Mouse (Mus musculus) liver, embryonic 15.5 days (tissue): ENCODE results near the gene Uba52. TPM values are rescaled to one million over a fixed set of nuclear protein-coding genes. Genes with fewer than 3 reads are reported as not detected.

Source experiments
- ATAC-seq: fragments of 200-750 bp; cut with Nextera tagmentation; 2 replicates; pipeline ENCODE4 v1.8.0; 2017; ENCODE audit warnings: moderate number of reproducible peaks, mild to moderate bottlenecking, moderate library complexity; ENCODE audit not compliant: insufficient read depth
- H3K27ac ChIP-seq: fragments of 300-500 bp; sonication (generic); replicated peaks from 2 replicates; pipeline ENCODE4 v1.5.1; 2015; ENCODE audit warnings: mild to moderate bottlenecking, inconsistent platforms
- H3K27me3 ChIP-seq: fragments of 300-500 bp; sonication (generic); 2 replicates; pipeline ENCODE4 v1.6.1; 2015; ENCODE audit warnings: mild to moderate bottlenecking, inconsistent platforms
- H3K36me3 ChIP-seq: fragments of 300-500 bp; sonication (generic); replicated peaks from 2 replicates; pipeline ENCODE4 v1.6.1; 2015; ENCODE audit warnings: moderate library complexity, mild to moderate bottlenecking, inconsistent platforms
- H3K4me1 ChIP-seq: fragments of 300-500 bp; sonication (generic); replicated peaks from 2 replicates; pipeline ENCODE4 v1.6.1; 2015; ENCODE audit warnings: inconsistent platforms
- H3K4me2 ChIP-seq: fragments of 300-500 bp; sonication (generic); 2 replicates; pipeline ENCODE4 v1.6.1; 2015; ENCODE audit warnings: moderate library complexity, mild to moderate bottlenecking, inconsistent platforms
- H3K4me3 ChIP-seq: fragments of 300-500 bp; sonication (generic); replicated peaks from 2 replicates; pipeline ENCODE4 v1.5.1; 2015; ENCODE audit warnings: mild to moderate bottlenecking, inconsistent platforms
- H3K9ac ChIP-seq: fragments of 300-500 bp; sonication (generic); 2 replicates; pipeline ENCODE4 v1.6.1; 2015; ENCODE audit warnings: moderate library complexity, mild to moderate bottlenecking, inconsistent platforms
- H3K9me3 ChIP-seq: fragments of 300-500 bp; sonication (generic); replicated peaks from 2 replicates; pipeline ENCODE4 v1.6.1; 2016; ENCODE audit warnings: inconsistent platforms
- WGBS: fragments of 180-500 bp; shearing (Covaris S2); methylation state at CpG from one replicate; pipeline ENCODE4 v1.1.7; 2015; ENCODE audit warnings: mixed read lengths; ENCODE audit not compliant: insufficient replicate concordance; 5-methylcytosine and 5-hydroxymethylcytosine counted together
- polyA plus RNA-seq: library from polyadenylated mRNA; unstranded; fragments of >200 nt; fragmentation: Nextera tagmentation; extraction: Ambion mirVana; gene quantifications from 2 replicates; pipeline ENCODE4 v1.2.1, GENCODE M21; 2015

The Uba52 gene
- polyA plus RNA-seq: 466 and 562 TPM in 2 replicates

DNA sequence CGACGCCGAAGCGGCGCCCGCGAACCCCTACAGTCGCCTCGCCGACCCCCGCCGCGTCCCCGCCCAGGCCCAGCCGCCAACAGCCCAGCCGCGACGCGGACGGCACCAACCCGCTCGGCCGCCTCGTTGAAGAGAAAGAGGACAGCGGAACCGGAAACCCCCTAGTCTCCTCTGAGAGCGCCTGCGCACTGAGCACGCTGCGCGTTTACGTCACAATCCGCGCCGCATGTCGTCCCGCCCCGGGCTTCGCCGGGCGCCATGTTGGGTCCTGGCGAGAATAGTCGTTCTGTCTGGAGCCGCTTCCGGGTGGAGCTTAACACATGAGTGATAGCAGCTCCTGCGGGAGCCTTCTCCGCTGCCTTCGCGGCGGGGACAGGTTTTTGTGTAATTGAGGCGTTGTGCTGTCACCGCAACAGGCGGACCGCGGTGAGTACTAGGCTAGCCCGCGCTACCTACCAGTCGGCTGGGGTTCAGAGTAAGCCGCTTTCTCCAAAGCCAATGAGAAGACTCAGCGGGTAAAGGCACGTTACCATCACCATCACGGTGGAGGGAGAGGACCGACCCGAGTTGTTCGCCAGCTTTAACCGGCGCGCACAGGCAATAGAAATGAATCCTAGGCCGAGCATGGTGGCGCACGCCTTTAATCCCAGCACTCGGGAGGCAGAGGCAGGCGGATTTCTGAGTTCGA, at the start of gene Uba52:
Gene Uba52, minus strand, starts transcription at position 574 of the 688 bp plus-strand sequence.
- no peaks in the 10 kb centered on the region for H3K27me3 ChIP-seq
- peak within 1 kb of the TSS; percentile 97 for H3K9ac ChIP-seq
- no peaks in the 10 kb centered on the region for H3K9me3 ChIP-seq
- peaks cover 62% of the 10 kb centered on the region for H3K4me1 ChIP-seq
- ATAC-seq: peak; percentile 74
- H3K4me2 ChIP-seq: peak within 1 kb of the TSS; percentile 85
- peaks cover 50% of the 10 kb centered on the region for H3K36me3 ChIP-seq
- peak within 1 kb of the TSS; percentile 97 for H3K4me3 ChIP-seq
- H3K27ac ChIP-seq: peak within 1 kb of the TSS; percentile 100
- WGBS: under 1% methylated on average over 74 of the region's 74 CpGs

DNA sequence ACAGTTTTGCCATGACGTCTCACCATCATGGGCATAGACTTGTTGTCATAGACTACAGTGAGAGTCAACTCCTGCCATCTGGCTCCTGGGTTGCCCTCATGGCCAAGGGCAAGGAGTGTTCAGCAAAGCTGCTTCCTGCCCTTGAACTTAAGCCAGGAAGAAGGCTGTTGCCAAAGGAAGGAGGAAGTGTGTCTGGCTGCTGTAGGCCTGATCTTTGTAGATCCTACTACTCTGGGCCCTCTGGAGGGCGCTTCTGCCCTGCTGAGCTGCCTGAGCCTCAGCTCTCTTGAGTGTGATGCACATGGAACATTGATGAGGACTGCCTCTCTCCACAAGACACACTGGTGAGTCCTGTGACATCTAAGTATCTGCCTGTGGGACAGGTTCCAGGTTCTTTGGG, 49.5 kb upstream of the Uba52 start:
- Histone ChIP-seq H3K4me2 (no peak overlapping the region), H3K4me3 (no peak overlapping the region), H3K9ac (no peak overlapping the region), H3K36me3 (peaks cover 8% of the 10 kb centered on the region; the same call in 1 of the 2 replicates), H3K27ac (0 out of 2 replicates have a peak overlapping the region, but pooled peaks have one; percentile 64), H3K9me3 (no peaks in the 10 kb centered on the region), H3K27me3 (no peaks in the 10 kb centered on the region), H3K4me1 (peaks cover 98% of the 10 kb centered on the region)
- no peak for ATAC-seq
- 39% methylated on average over 2 of the region's 2 CpGs for WGBS

DNA sequence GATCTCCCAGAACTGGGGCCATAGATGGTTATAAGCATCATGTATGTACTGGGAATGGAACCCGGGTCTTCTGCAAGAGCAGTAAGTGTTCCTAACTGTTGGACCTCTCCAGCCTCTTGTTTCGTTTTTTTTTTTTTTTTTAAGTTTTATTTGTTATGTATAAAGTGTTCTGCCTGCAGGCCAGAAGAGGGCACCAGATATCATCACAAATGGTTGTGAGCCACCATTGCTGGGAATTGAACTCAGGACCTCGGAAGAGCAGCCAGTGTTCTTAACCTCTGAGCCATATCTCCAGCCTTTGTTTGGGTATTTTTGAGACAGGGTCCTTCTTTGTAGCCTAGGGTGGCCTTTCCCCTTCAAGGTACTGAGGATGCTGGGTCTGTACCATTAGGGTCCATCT, 48.4 kb upstream of the Uba52 start:
- ATAC-seq: no peak
- peaks cover 8% of the 10 kb centered on the region; the same call in 1 of the 2 replicates for H3K36me3 ChIP-seq
- no peaks in the 10 kb centered on the region for H3K9me3 ChIP-seq
- peak overlapping the region; percentile 53; the same call in 1 of the 2 replicates for H3K27ac ChIP-seq
- WGBS: 56% methylated on average over 3 of the region's 3 CpGs
- no peak overlapping the region for H3K9ac ChIP-seq
- no peak overlapping the region for H3K4me2 ChIP-seq
- H3K4me3 ChIP-seq: no peak overlapping the region
- H3K4me1 ChIP-seq: peaks cover 96% of the 10 kb centered on the region
- no peaks in the 10 kb centered on the region for H3K27me3 ChIP-seq

DNA sequence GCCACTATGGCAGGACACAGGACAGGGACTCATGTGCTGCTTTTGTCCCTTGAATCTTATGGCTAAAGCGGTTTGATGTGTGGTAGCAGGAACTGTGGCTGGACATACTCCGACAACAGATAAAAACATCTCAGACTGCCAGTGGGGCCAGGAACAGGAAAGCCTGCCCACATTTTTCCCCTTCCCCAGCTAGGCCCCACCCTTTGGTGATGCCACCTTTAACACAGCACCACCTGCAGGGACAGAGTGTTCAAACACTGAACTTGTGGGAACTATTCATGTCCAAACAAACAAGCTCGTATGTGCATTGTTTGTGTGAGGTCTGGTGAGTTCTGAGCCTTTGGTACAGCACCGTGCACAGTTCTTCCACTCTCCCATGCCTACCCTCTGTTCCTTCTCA, 47.7 kb upstream of the Uba52 start:
- Histone ChIP-seq H3K4me3 (no peak overlapping the region), H3K27me3 (no peaks in the 10 kb centered on the region), H3K4me2 (no peak overlapping the region), H3K9me3 (no peaks in the 10 kb centered on the region), H3K9ac (no peak overlapping the region), H3K36me3 (peaks cover 8% of the 10 kb centered on the region; the same call in 1 of the 2 replicates), H3K4me1 (peaks cover 97% of the 10 kb centered on the region), H3K27ac (peak overlapping the region; percentile 53; the same call in 1 of the 2 replicates)
- WGBS: 15% methylated on average over 4 of the region's 4 CpGs
- ATAC-seq: no peak

DNA sequence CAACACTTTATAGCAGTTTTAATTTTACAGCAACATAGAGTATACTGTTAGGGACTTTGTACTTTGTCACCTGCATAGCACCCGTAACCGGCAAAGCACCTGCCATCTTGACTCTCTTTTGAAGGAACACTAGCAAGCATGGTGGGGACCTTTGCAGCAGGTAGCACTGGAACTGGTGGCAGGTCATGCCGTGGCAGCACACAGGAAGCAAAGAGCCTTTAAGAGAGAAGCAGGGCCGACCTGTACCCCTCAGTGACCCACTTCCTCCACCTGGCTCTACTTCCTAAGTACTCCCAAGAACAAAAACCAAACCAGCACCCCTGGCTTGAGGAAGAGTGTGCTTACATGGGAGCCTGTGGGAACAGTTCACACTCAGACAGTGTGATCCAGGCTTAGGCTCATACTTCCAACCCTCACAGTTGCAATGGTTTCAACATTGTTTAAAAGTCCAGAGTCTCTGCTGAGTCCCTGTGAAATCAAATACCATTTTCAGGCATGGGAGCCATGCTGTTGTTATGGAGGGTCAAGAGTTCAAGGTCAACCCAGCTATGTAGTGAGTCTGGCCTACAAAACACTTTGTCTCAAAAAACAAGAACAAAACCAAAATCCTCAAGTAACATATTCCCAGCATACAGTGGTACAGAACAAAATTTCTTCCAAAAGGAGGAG, 44.6 kb upstream of the Uba52 start:
- Histone ChIP-seq H3K9ac (no peak overlapping the region), H3K27me3 (no peaks in the 10 kb centered on the region), H3K4me1 (peaks cover 93% of the 10 kb centered on the region), H3K9me3 (no peaks in the 10 kb centered on the region), H3K36me3 (peaks cover 7% of the 10 kb centered on the region; the same call in 1 of the 2 replicates), H3K4me2 (no peak overlapping the region; the same call in 1 of the 2 replicates), H3K4me3 (no peak overlapping the region), H3K27ac (peak overlapping the region; percentile 77)
- peak; percentile 51 for ATAC-seq
- 59% methylated on average over 4 of the region's 4 CpGs for WGBS

DNA sequence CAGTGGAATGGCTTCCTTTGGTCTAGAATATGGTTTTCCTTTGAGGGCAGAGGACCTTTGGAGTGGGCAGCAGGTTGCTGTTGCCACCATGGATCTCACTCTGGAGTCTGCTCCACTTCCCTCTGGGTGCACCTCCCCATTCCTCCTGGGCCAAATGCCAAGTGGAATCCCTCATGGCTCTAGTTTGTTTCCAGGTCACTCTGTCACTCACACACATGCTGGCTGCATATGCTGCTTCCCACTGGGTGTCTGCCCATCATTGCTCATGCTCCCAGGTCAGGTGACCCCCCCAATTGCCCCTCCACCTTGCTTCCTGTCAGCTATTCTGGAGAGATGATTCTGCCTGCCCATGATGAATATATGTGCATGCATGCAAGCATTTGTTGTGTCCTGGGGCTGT, 43.1 kb upstream of the Uba52 start:
- Histone ChIP-seq H3K27me3 (no peaks in the 10 kb centered on the region), H3K27ac (peak overlapping the region; percentile 77; the same call in 1 of the 2 replicates), H3K9me3 (no peaks in the 10 kb centered on the region), H3K9ac (no peak overlapping the region), H3K4me3 (no peak overlapping the region), H3K4me2 (no peak overlapping the region), H3K4me1 (peaks cover 91% of the 10 kb centered on the region), H3K36me3 (peaks cover 7% of the 10 kb centered on the region; the same call in 1 of the 2 replicates)
- no peak for ATAC-seq

DNA sequence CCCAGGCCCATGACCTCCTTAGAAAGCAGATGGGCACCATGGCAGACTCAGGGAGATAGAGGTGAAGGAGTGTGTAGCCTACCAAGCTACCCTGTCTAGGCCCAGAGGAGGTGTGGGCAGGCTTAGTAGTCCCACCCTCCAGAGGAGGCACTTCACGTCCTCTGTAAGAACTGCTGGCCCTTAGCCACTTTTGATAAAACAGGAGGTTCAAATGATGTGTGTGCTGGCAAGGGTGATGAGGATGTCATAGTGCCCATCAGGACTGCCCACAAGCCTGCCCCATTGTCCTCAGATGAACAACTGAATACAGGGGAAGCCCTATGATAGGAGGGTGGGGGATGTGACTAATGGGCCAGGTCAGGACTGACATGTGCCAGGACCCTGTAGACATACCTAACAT, 42.2 kb upstream of the Uba52 start:
- Histone ChIP-seq H3K4me3 (no peak overlapping the region), H3K36me3 (peaks cover 7% of the 10 kb centered on the region; the same call in 1 of the 2 replicates), H3K9ac (no peak overlapping the region), H3K4me2 (no peak overlapping the region), H3K9me3 (no peaks in the 10 kb centered on the region), H3K27ac (0 out of 2 replicates have a peak overlapping the region, but pooled peaks have one; percentile 1), H3K27me3 (no peaks in the 10 kb centered on the region), H3K4me1 (peaks cover 91% of the 10 kb centered on the region)
- 20% methylated on average over 1 of the region's 1 CpGs for WGBS
- ATAC-seq: no peak

DNA sequence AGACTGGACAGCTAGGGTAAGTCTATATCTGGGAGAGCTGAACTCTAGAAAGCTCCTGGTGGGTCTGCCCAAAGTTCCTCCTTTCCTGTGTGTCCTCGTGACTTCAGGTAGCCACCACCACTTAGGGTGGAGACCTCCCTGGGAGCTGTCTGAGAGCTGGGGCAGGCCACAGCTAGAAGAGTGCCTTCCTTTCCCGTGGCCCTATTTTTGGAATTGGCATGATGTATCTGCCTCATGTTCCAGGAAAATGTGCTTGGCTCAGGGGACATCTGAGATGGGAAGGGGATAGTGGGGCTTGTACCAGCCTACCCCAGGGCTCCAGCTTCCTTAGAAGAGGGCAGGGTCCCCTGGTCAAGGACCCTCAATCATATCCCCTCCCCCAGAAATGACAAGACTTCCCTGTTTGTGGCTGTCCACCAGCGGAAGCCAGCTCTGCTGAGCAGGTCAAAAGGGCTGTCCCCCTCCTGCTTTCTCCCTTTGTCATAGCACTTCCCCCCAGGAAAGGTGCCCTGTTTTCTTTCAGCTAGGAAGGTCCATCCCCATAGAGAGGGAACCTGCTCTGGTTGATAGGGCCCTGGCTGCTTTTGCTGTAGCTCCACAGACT, 41.1 kb upstream of the Uba52 start:
- Histone ChIP-seq H3K4me2 (no peak overlapping the region), H3K9ac (no peak overlapping the region), H3K36me3 (peaks cover 3% of the 10 kb centered on the region; the same call in 1 of the 2 replicates), H3K27me3 (no peaks in the 10 kb centered on the region), H3K4me3 (no peak overlapping the region), H3K27ac (peak overlapping the region; percentile 14; the same call in 1 of the 2 replicates), H3K9me3 (no peaks in the 10 kb centered on the region), H3K4me1 (peaks cover 88% of the 10 kb centered on the region)
- WGBS: 29% methylated on average over 3 of the region's 3 CpGs
- no peak for ATAC-seq

DNA sequence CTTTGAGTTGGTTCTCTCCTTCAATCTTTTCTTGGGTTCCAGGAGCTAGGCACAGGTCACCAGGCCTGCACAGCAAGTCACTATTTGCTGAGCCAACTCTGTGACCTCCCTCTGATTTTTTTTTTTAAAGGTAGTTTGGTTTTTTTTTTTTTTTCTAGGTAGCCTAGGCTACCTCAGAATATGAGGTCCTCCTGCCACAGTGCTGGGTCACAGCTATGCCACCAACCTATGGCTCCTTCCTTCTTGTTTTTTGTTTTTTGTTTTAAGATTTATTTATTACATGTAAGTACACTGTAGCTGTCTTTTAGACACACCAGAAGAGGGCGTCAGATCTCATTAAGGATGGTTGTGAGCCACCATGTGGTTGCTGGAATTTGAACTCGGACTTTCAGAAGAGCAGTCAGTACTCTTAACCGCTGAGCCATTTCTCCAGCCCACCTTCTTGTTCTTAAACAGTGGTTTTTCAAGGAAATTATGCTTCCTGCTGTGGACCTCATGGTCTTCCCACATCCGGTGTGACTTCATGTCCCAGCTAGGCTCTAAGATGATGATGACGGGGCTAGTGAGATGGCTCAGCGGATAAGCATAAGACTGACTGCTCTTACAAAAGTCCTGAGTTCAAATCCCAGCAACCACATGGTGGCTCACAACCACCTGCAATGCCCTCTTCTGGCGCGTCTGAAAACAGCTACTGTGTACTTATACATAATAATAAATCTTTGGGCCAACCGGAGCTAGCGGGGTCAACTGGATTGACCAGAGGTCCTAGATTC, 39.0 kb upstream of the Uba52 start:
- peaks cover 89% of the 10 kb centered on the region for H3K4me1 ChIP-seq
- H3K4me2 ChIP-seq: no peak overlapping the region
- no peak for ATAC-seq
- H3K36me3 ChIP-seq: peaks cover 3% of the 10 kb centered on the region; the same call in 1 of the 2 replicates
- no peaks in the 10 kb centered on the region for H3K27me3 ChIP-seq
- H3K4me3 ChIP-seq: no peak overlapping the region
- WGBS: 55% methylated on average over 10 of the region's 10 CpGs
- H3K9me3 ChIP-seq: no peaks in the 10 kb centered on the region
- no peak overlapping the region for H3K27ac ChIP-seq
- H3K9ac ChIP-seq: no peak overlapping the region

DNA sequence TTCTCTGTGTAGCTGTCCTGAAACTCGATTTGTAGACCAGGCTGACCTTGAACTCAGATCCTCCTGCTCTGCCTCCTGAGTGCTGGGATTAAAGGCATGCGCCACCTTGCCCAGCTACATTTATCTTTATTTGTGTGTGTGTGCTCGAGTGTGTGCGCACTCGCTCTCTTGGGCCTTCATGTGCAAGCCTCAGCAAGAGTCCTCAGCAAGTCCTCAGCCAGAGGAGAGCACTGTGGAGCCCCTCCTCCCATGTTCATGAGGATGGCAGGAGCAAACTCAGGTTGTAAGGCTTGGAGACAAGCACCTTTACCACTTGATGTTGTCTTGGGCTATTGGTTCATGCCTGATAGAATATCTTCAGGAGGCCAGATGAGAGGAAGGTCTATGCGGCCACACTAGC, 37.2 kb upstream of the Uba52 start:
- WGBS: 70% methylated on average over 6 of the region's 6 CpGs
- Histone ChIP-seq H3K4me2 (no peak overlapping the region), H3K4me1 (peaks cover 90% of the 10 kb centered on the region), H3K9me3 (no peaks in the 10 kb centered on the region), H3K36me3 (peaks cover 3% of the 10 kb centered on the region; the same call in 1 of the 2 replicates), H3K27me3 (no peaks in the 10 kb centered on the region), H3K4me3 (no peak overlapping the region), H3K27ac (no peak overlapping the region), H3K9ac (no peak overlapping the region)
- ATAC-seq: no peak
